Mouse (Mus musculus) heart, postnatal 36 days (tissue): ENCODE measurements around the gene Crtc1. TPM values are rescaled to one million over a fixed set of nuclear protein-coding genes. Genes with fewer than 3 reads are reported as not detected.

Experiments used
- DNase-seq, 2 experiments: peaks; one replicate each; pipeline ENCODE4 v3.0.0; 2021 to 2022
- intact Hi-C: fragments of 180-260 bp; cut with DNase I; formaldehyde crosslinking; loops from one replicate; pipeline ENCODE4 v1.15.1; 2025
- total RNA-seq, 2 experiments: library from RNA; stranded (reverse); gene quantifications; 2 replicates each; pipeline ENCODE4 v1.2.3; 2021

The Crtc1 gene
- total RNA-seq, 2 experiments from 2014 or later = 8.2 to 9.8 TPM

DNA sequence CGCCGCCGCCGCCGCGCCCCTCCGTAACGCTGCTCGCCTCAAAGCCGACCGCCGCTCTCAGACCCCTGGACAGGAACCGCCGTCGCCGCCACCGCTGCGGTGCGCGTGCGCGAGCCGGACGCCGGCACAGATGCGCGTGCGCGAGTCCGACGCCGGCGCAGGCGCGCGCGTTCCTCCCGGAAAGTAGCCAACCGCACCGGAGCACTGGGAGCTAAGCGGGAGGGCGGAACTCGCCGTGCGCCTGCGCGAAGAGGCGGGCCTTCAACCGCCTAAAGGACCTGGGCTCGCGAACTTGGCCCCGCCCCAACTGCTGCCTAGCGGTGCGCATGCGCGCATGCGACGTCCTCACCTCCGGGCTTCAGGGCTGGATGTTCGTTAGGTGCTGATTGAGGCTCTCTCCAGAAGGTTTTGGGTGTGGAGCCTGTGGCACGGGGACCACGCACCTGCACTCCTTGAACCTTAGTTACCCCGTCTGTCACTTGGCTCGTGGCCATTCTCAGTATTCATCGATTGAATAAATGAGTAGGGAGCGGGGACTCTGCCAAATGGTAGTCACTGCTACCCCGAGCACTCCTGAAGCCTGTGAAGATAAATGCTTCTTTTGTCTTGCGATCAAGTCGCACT lies 86.1 kb downstream of the Crtc1 start, which contains the start of gene Upf1:
TSS of gene Upf1 (minus strand) at position 85 of the 624 bp plus-strand sequence.
- peak; percentile 100 for DNase-seq

DNA sequence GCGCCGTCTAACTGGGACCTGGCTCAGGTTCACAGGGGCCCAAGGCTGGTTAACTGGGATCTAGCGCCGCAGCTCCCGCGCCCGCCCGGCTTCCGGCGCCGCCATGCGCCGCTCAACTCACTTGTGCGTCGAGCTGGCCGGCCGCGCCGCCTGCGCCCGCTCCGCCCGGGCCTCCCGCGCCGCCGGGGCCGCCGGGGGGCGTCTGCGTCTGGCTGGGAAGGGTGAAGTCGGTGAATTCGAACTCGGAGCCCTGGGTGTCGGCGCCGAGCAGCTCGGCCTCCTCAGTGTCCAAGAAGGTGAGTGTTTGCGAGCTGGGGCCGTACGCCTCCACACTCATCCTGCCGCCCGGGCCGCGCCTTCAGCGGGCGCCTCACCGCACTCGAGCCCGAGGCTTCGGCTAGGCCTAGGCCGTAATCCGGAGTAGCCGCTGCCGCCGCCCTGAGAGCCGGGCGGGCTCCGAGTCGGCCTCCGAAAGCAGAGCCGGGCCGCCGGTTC lies 86.7 kb downstream of the Crtc1 start:
- intact Hi-C loops = no loop called here
- no peak for DNase-seq

More for the DNA sequence above, 86.1 kb downstream of the Crtc1 start, which contains the start of gene Upf1:
- intact Hi-C loops = no loop called here

- intact Hi-C loops = no loop called here
- no peak for DNase-seq
Measured at GRCm38 (mm10) chr8:70352000-70352384, 87.4 kb downstream of the Crtc1 start.

DNA sequence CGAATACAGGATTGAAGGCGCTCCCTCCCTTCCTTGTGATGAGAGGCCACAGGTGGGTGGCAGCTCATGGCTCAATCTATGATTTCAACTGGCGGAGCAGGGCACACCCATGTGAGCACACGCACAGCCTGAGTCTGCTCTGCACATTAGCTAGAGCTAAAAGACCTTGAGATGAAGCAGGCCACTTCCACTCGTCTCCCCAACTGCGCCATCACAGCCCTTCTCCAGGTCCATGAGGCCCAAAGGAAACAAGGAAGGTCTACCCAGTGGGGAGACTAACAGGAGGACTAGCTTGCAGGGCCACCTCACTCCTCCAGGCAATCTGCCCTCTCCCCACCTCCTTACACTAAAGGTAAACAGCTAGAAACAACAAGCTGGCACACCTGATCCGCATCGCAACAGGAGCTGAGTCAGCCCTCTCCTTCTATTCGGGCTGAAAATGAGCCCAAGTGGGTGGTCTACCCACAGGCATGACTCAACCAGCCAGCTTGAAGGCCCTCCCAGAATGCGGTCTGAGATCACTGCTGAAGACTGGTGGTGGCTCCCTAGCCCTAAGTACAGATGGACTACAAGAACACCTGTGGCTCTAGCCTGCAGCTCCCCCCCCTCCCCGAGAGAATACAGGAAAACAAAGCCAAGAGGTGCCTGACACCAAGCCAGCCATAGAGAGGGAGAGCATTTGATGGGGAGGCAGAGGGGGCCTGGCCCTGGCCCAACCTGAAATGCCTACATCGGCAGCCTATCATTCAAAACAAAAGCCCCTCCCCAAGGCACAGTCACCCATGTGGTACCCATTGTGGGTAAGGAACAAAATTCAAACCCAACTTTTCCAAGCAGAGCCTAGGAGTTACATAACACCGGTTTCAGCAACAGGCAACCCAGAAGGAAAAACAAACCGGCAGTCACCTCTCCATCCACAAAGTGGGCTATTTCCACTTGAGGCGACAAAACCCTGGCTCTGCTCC lies 88.1 kb downstream of the Crtc1 start:
- DNase-seq = no peak
- intact Hi-C loops = no loop called here

GRCm38 (mm10) chr8:70347860-70348420 lies 91.4 kb downstream of the Crtc1 start:
- no peak for DNase-seq
- intact Hi-C loops = no loop called here

DNA sequence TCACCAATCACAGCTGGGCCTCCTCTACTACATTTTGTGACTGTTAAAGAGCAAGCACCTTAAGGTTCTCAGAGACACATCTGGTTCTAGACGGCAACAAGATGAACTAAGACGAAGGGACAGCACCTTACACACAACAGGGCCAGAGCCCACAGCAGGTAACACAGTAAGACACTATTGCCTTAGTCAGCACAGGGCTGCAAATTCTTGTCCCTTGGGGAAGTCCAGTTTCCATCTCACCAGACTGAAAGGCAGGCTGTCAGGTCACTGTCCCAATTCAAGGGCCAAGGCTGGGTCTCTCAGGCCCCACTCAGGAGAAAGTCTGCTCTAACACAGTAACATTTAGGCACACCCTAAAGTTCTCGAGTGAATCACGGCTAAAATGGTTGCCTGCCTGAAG lies 91.9 kb downstream of the Crtc1 start:
- intact Hi-C loops = no loop called here
- DNase-seq = no peak

DNA sequence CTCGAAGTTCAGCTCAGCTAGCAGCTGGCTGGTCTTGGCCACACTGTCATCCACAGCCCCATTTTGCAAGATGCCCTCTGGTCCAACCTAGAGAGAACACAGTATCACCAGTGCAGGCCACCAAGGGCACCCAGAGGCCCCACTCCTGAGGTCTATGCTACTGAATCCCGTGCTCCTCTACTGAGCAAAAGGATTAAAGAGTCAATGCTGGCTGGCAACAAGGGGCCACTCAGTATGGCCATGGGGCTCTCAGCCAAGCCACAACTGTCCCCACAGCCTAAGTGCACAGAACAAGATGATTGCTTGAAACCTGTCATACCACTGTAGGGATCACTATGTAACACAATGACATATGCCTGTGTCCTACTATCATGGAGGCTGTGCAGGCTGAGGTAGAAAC lies 95.1 kb downstream of the Crtc1 start:
- intact Hi-C loops = no loop called here
- DNase-seq = no peak

DNA sequence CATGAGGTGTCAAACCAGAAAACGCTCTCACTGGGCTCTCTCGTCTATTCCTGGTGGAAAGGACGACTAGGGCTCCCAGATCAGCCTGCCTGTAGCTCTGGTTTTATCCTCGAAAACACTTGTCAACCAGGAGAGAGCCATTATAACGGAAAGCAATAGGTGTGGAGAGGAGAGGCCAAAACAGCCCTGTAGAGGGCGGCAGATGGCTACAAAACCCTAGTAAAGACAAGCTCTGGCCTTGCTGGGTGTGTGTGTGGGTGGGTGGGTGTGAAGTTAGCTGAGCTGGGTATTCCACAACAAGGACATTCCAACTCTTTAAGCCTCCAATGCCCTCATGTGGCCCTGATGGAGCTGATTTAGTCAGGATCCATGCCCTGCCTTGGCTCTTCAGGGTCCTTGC lies 95.7 kb downstream of the Crtc1 start:
- intact Hi-C loops = no loop called here
- DNase-seq = peak in 1 of 2 experiments; percentile 35

- intact Hi-C loops = no loop called here
- no peak for DNase-seq
Measured at GRCm38 (mm10) chr8:70343076-70343475, 96.3 kb downstream of the Crtc1 start.

DNA sequence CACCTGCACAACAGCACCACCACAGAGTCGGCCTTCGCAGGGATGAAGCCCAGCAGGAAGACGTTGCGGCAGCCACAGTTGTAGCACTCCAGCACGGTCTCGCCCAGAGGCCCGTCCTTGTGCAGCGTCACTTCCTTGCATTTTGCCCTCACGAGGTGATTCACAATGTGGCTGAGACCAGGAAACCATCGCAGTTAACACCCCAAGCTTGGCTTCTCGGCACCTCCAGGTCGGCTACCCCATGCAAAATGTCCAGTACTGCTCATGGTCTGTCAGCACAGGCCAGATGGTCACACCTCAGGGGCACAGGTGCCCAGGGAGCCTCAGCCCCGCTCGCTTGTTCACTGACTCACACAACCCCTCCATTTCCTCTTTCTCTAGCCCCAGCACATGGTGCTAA lies 97.4 kb downstream of the Crtc1 start:
- intact Hi-C loops = no loop called here
- no peak for DNase-seq

GRCm38 (mm10) chr8:70340659-70341058 lies 98.7 kb downstream of the Crtc1 start:
- no peak for DNase-seq
- intact Hi-C loops = no loop called here

GRCm38 (mm10) chr8:70338931-70339330 lies 100.4 kb downstream of the Crtc1 start:
- intact Hi-C loops = no loop called here
- DNase-seq = no peak

- intact Hi-C loops = no loop called here
- DNase-seq = no peak
Measured at GRCm38 (mm10) chr8:70332878-70333202, 106.5 kb downstream of the Crtc1 start.

Other genes with a start within 250 kb of the Crtc1 start
- gene Slc25a42, start 227.3 kb downstream of the Crtc1 start, total RNA-seq = 10 to 100 TPM; 53.2 to 66.7 TPM
- 10 to 100 TPM; 41.4 to 43.0 TPM for gene Sugp2, start 205.4 kb downstream of the Crtc1 start, total RNA-seq
- gene Armc6, start 205.1 kb downstream of the Crtc1 start, total RNA-seq = 1 to 10 TPM; 6.2 to 7.0 TPM
- gene Homer3, start 156.8 kb downstream of the Crtc1 start, total RNA-seq = 10 to 100 TPM in 1 of 2 experiments, 1 to 10 TPM in 1; 8.5 to 10.5 TPM
- 10 to 100 TPM; 25.8 to 34.5 TPM for gene Ddx49, start 137.1 kb downstream of the Crtc1 start, total RNA-seq
- 100 to 1,000 TPM; 157 TPM for gene Cope, start 137.1 kb downstream of the Crtc1 start, total RNA-seq
- under 1 TPM; 0.33 to 0.64 TPM for gene Cers1, start 123.8 kb downstream of the Crtc1 start, total RNA-seq
- not detected for gene Gdf1, start 109.8 kb downstream of the Crtc1 start, total RNA-seq
- gene Upf1, start 86.3 kb downstream of the Crtc1 start, total RNA-seq = 10 to 100 TPM; 45.4 to 46.0 TPM
- gene Comp, start 66.0 kb downstream of the Crtc1 start, total RNA-seq = 1 to 10 TPM; 4.3 to 5.6 TPM
- gene Klhl26, start 37.4 kb upstream of the Crtc1 start, total RNA-seq = 1 to 10 TPM; 8.1 to 9.4 TPM
- gene Tmem59l, start 47.8 kb upstream of the Crtc1 start, total RNA-seq = not detected
- under 1 TPM; 0.39 to 0.62 TPM for gene Crlf1, start 53.6 kb upstream of the Crtc1 start, total RNA-seq
- gene Rex1bd, start 67.2 kb upstream of the Crtc1 start, total RNA-seq = 100 to 1,000 TPM; 109 to 113 TPM
- gene Uba52, start 71.2 kb upstream of the Crtc1 start, total RNA-seq = 1,000 to 10,000 TPM; 1,469 to 1,509 TPM
- gene Fkbp8, start 88.1 kb upstream of the Crtc1 start, total RNA-seq = 100 to 1,000 TPM; 133 to 138 TPM
- 10 to 100 TPM; 88.4 to 91.4 TPM for gene Kxd1, start 88.4 kb upstream of the Crtc1 start, total RNA-seq
- gene Ell, start 99.9 kb upstream of the Crtc1 start, total RNA-seq = 10 to 100 TPM; 12.0 to 12.1 TPM
- 10 to 100 TPM; 22.2 to 25.8 TPM for gene Isyna1, start 154.8 kb upstream of the Crtc1 start, total RNA-seq
- 10 to 100 TPM; 28.9 to 35.0 TPM for gene Ssbp4, start 169.3 kb upstream of the Crtc1 start, total RNA-seq
- 1 to 10 TPM; 1.9 to 3.0 TPM for gene Lrrc25, start 176.6 kb upstream of the Crtc1 start, total RNA-seq
- gene Gdf15, start 192.9 kb upstream of the Crtc1 start, total RNA-seq = 1 to 10 TPM in 1 of 2 experiments, under 1 TPM in 1; 0.22 to 1.6 TPM
- gene Pgpep1, start 220.8 kb upstream of the Crtc1 start, total RNA-seq = 10 to 100 TPM; 39.6 to 44.9 TPM
- 10 to 100 TPM; 64.0 to 66.8 TPM for gene Lsm4, start 233.7 kb upstream of the Crtc1 start, total RNA-seq